Mouse (Mus musculus) heart, embryonic 13.5 days (tissue): Measurements from ENCODE around the gene Mettl4. TPM values are rescaled to one million over a fixed set of nuclear protein-coding genes. Genes with fewer than 3 reads are reported as not detected.
"Not testable (repeated sequence)": the region's sequence is repeated elsewhere in the genome, so short reads cannot be mapped to it uniquely, and the experiment has no call there.

ENCODE experiments used
- ATAC-seq: fragments of 200-750 bp; cut with Nextera tagmentation; 2 replicates; pipeline ENCODE4 v1.8.0; 2017; ENCODE audit warnings: moderate TSS enrichment; ENCODE audit not compliant: insufficient number of reproducible peaks, low FRiP score, low TSS enrichment; ENCODE audit errors: extremely low read depth
- H3K27ac ChIP-seq: fragments of 300-500 bp; sonication (generic); replicated peaks from 2 replicates; pipeline ENCODE4 v1.5.1; 2015; ENCODE audit warnings: moderate library complexity, mild to moderate bottlenecking, inconsistent platforms
- H3K27me3 ChIP-seq: fragments of 300-500 bp; sonication (generic); replicated peaks from 2 replicates; pipeline ENCODE4 v1.6.1; 2015; ENCODE audit warnings: mild to moderate bottlenecking, inconsistent platforms
- H3K36me3 ChIP-seq: fragments of 300-500 bp; sonication (generic); 2 replicates; pipeline ENCODE4 v1.6.1; 2015; ENCODE audit warnings: mild to moderate bottlenecking, inconsistent platforms
- H3K4me1 ChIP-seq: fragments of 300-500 bp; sonication (generic); 2 replicates; pipeline ENCODE4 v1.6.1; 2015; ENCODE audit warnings: inconsistent platforms
- H3K4me2 ChIP-seq: fragments of 300-500 bp; sonication (generic); 2 replicates; pipeline ENCODE4 v1.6.1; 2015; ENCODE audit warnings: inconsistent platforms, mild to moderate bottlenecking, moderate library complexity
- H3K4me3 ChIP-seq: fragments of 300-500 bp; sonication (generic); 2 replicates; pipeline ENCODE4 v1.5.1; 2015; ENCODE audit warnings: moderate library complexity, mild to moderate bottlenecking, inconsistent platforms
- H3K9ac ChIP-seq: fragments of 300-500 bp; sonication (generic); 2 replicates; pipeline ENCODE4 v1.6.1; 2015; ENCODE audit warnings: inconsistent platforms, mild to moderate bottlenecking, moderate library complexity
- H3K9me3 ChIP-seq: fragments of 300-500 bp; sonication (generic); 2 replicates; pipeline ENCODE4 v1.6.1; 2016; ENCODE audit warnings: inconsistent platforms
- WGBS: fragments of 180-500 bp; shearing (Covaris S2); methylation state at CpG from one replicate; pipeline ENCODE4 v1.1.7; 2015; ENCODE audit warnings: mixed read lengths; 5-methylcytosine and 5-hydroxymethylcytosine counted together
- polyA plus RNA-seq: library from polyadenylated mRNA; unstranded; fragments of >200 nt; fragmentation: Nextera tagmentation; extraction: Ambion mirVana; gene quantifications from 2 replicates; pipeline ENCODE4 v1.2.1, GENCODE M21; 2015

Mettl4 gene
- polyA plus RNA-seq = 12.1 and 13.2 TPM in 2 replicates

- peak within 1 kb of the TSS; percentile 82 for H3K4me2 ChIP-seq
- peak within 1 kb of the TSS; percentile 90 for H3K9ac ChIP-seq
- H3K27me3 ChIP-seq = no peaks in the 10 kb centered on the region
- peak within 1 kb of the TSS; percentile 80 for H3K4me3 ChIP-seq
- peak; percentile 96 for ATAC-seq
- H3K27ac ChIP-seq = peak within 1 kb of the TSS; percentile 97
- peaks cover 23% of the 10 kb centered on the region for H3K4me1 ChIP-seq
- peaks cover 13% of the 10 kb centered on the region for H3K36me3 ChIP-seq
- under 1% methylated on average over 56 of the region's 56 CpGs for WGBS
- no peaks in the 10 kb centered on the region for H3K9me3 ChIP-seq
These were observed at the start of gene Mettl4 for GRCm38 (mm10) chr17:94749466-94750135. Mettl4 (minus strand) TSS chr17:94750019.

- no peak overlapping the region for H3K4me3 ChIP-seq
- WGBS = 56% methylated on average over 2 of the region's 2 CpGs
These were observed 29.2 kb upstream of the Mettl4 start for GRCm38 (mm10) chr17:94778871-94779482.

GRCm38 (mm10) chr17:94768491-94768890 lies 18.7 kb upstream of the Mettl4 start:
- Histone ChIP-seq H3K27ac (no peak overlapping the region), H3K4me1 (no peaks in the 10 kb centered on the region), H3K27me3 (no peaks in the 10 kb centered on the region), H3K9ac (no peak overlapping the region), H3K9me3 (no peaks in the 10 kb centered on the region), H3K4me3 (no peak overlapping the region), H3K36me3 (peaks cover 88% of the 10 kb centered on the region), H3K4me2 (no peak overlapping the region)
- no peak for ATAC-seq
- 87% methylated on average over 2 of the region's 2 CpGs for WGBS

More at GRCm38 (mm10) chr17:94778871-94779482, 29.2 kb upstream of the Mettl4 start:
- Histone ChIP-seq H3K36me3 (peaks cover 26% of the 10 kb centered on the region), H3K9me3 (no peaks in the 10 kb centered on the region), H3K9ac (no peak overlapping the region), H3K4me2 (no peak overlapping the region), H3K27me3 (no peaks in the 10 kb centered on the region), H3K27ac (no peak overlapping the region), H3K4me1 (no peaks in the 10 kb centered on the region)
- no peak for ATAC-seq

GRCm38 (mm10) chr17:94764711-94765110 lies 14.9 kb upstream of the Mettl4 start:
- Histone ChIP-seq H3K9me3 (no peaks in the 10 kb centered on the region), H3K27ac (no peak overlapping the region), H3K9ac (no peak overlapping the region), H3K4me3 (no peak overlapping the region), H3K4me2 (no peak overlapping the region), H3K27me3 (no peaks in the 10 kb centered on the region), H3K36me3 (peaks cover 83% of the 10 kb centered on the region), H3K4me1 (no peaks in the 10 kb centered on the region)
- no peak for ATAC-seq
- WGBS = 85% methylated on average over 3 of the region's 3 CpGs

GRCm38 (mm10) chr17:94764011-94764410 lies 14.2 kb upstream of the Mettl4 start:
- H3K4me3 ChIP-seq = no peak overlapping the region
- H3K27ac ChIP-seq = no peak overlapping the region
- peaks cover 82% of the 10 kb centered on the region for H3K36me3 ChIP-seq
- H3K4me2 ChIP-seq = no peak overlapping the region
- no peaks in the 10 kb centered on the region for H3K27me3 ChIP-seq
- H3K9me3 ChIP-seq = no peaks in the 10 kb centered on the region
- no peaks in the 10 kb centered on the region for H3K4me1 ChIP-seq
- no peak overlapping the region for H3K9ac ChIP-seq
- no peak for ATAC-seq
- WGBS = 70% methylated on average over 1 of the region's 1 CpGs

GRCm38 (mm10) chr17:94762405-94762804 lies 12.6 kb upstream of the Mettl4 start:
- Histone ChIP-seq H3K27ac (no peak overlapping the region), H3K4me1 (no peaks in the 10 kb centered on the region), H3K4me2 (no peak overlapping the region), H3K4me3 (no peak overlapping the region), H3K27me3 (no peaks in the 10 kb centered on the region), H3K9ac (no peak overlapping the region), H3K9me3 (no peaks in the 10 kb centered on the region), H3K36me3 (peaks cover 79% of the 10 kb centered on the region)
- no peak for ATAC-seq
- 94% methylated on average over 3 of the region's 3 CpGs for WGBS

GRCm38 (mm10) chr17:94750136-94750729 lies 414 bp upstream of the Mettl4 start:
- Histone ChIP-seq H3K9me3 (no peaks in the 10 kb centered on the region), H3K27ac (peak overlapping the region; percentile 97), H3K4me3 (peak overlapping the region; percentile 80), H3K27me3 (no peaks in the 10 kb centered on the region), H3K4me1 (peaks cover 23% of the 10 kb centered on the region), H3K9ac (peak overlapping the region; percentile 90), H3K4me2 (peak overlapping the region; percentile 82), H3K36me3 (peaks cover 13% of the 10 kb centered on the region)
- peak; percentile 5; the same call in 1 of the 2 replicates for ATAC-seq
- under 1% methylated on average over 22 of the region's 22 CpGs for WGBS

- Histone ChIP-seq H3K36me3 (peaks cover 39% of the 10 kb centered on the region), H3K9me3 (no peaks in the 10 kb centered on the region), H3K4me3 (no peak overlapping the region), H3K27me3 (no peaks in the 10 kb centered on the region), H3K4me1 (no peaks in the 10 kb centered on the region), H3K27ac (no peak overlapping the region), H3K9ac (no peak overlapping the region), H3K4me2 (no peak overlapping the region)
- 88% methylated on average over 4 of the region's 4 CpGs for WGBS
- ATAC-seq = no peak
These were observed 11.6 kb downstream of the Mettl4 start for GRCm38 (mm10) chr17:94738173-94738572.

GRCm38 (mm10) chr17:94735885-94736284 lies 13.9 kb downstream of the Mettl4 start:
- Histone ChIP-seq H3K27ac (no peak overlapping the region), H3K9ac (no peak overlapping the region), H3K4me2 (no peak overlapping the region), H3K9me3 (no peaks in the 10 kb centered on the region), H3K4me3 (no peak overlapping the region), H3K27me3 (no peaks in the 10 kb centered on the region), H3K36me3 (peaks cover 52% of the 10 kb centered on the region), H3K4me1 (no peaks in the 10 kb centered on the region)
- no peak for ATAC-seq

- Histone ChIP-seq H3K27ac (no peak overlapping the region), H3K36me3 (peaks cover 52% of the 10 kb centered on the region), H3K27me3 (no peaks in the 10 kb centered on the region), H3K4me1 (no peaks in the 10 kb centered on the region), H3K4me2 (no peak overlapping the region), H3K9me3 (no peaks in the 10 kb centered on the region), H3K9ac (no peak overlapping the region), H3K4me3 (no peak overlapping the region)
- WGBS = 57% methylated on average over 4 of the region's 4 CpGs
- no peak for ATAC-seq
These were observed 14.4 kb downstream of the Mettl4 start for GRCm38 (mm10) chr17:94735437-94735836.

- WGBS = 24% methylated on average over 2 of the region's 2 CpGs
- ATAC-seq = not testable (repeated sequence)
- peaks cover 49% of the 10 kb centered on the region for H3K36me3 ChIP-seq
These were observed 19.4 kb downstream of the Mettl4 start for GRCm38 (mm10) chr17:94730416-94730815.

More at GRCm38 (mm10) chr17:94730416-94730815, 19.4 kb downstream of the Mettl4 start:
- not testable (repeated sequence) for H3K9me3 ChIP-seq, H3K9ac ChIP-seq, H3K4me2 ChIP-seq, H3K27ac ChIP-seq, H3K4me3 ChIP-seq, H3K4me1 ChIP-seq, H3K27me3 ChIP-seq
